Mouse (Mus musculus): ENCODE results near the gene Syn3. TPM values are rescaled to one million over a fixed set of nuclear protein-coding genes. Genes with fewer than 3 reads are reported as not detected.

Syn3 gene
- polyA plus RNA-seq, 1 experiment from 2014 or later, result 17.1 TPM

- Histone ChIP-seq H3K27me3 (no peaks in the 10 kb centered on the region), H3K9ac (replicated peaks) (no peak overlapping the region), H3K4me2 (replicated peaks) (no peak overlapping the region), H3K27ac (replicated peaks) (no peak overlapping the region), H3K4me3 (no peak overlapping the region), H3K36me3 (no peaks in the 10 kb centered on the region), H3K9me3 (no peaks in the 10 kb centered on the region), H3K4me1 (no peaks in the 10 kb centered on the region)
- WGBS, result 94% methylated on average over 4 of the region's 4 CpGs
- ATAC-seq (replicated peaks), result no peak
Measured at GRCm38 (mm10) chr10:86108797-86109196, 389.9 kb downstream of the Syn3 start.

- Histone ChIP-seq H3K4me1 (no peaks in the 10 kb centered on the region), H3K9me3 (no peaks in the 10 kb centered on the region), H3K4me2 (replicated peaks) (no peak overlapping the region), H3K4me3 (no peak overlapping the region), H3K27me3 (no peaks in the 10 kb centered on the region), H3K27ac (replicated peaks) (no peak overlapping the region), H3K9ac (replicated peaks) (no peak overlapping the region), H3K36me3 (no peaks in the 10 kb centered on the region)
- 85% methylated on average over 4 of the region's 4 CpGs for WGBS
- no peak for ATAC-seq (replicated peaks)
Measured at GRCm38 (mm10) chr10:86107681-86108080, 391.0 kb downstream of the Syn3 start.

- H3K36me3 ChIP-seq, result no peaks in the 10 kb centered on the region
- no peak overlapping the region for H3K4me2 ChIP-seq (replicated peaks)
- no peak overlapping the region for H3K27ac ChIP-seq (replicated peaks)
- H3K4me3 ChIP-seq, result no peak overlapping the region
- ATAC-seq (replicated peaks), result no peak
- no peaks in the 10 kb centered on the region for H3K27me3 ChIP-seq
- H3K4me1 ChIP-seq, result no peaks in the 10 kb centered on the region
- H3K9ac ChIP-seq (replicated peaks), result no peak overlapping the region
- no peaks in the 10 kb centered on the region for H3K9me3 ChIP-seq
Measured at GRCm38 (mm10) chr10:86103976-86104375, 394.7 kb downstream of the Syn3 start.

GRCm38 (mm10) chr10:86100281-86100851 is 398.3 kb downstream of the Syn3 start:
- no peaks in the 10 kb centered on the region for H3K9me3 ChIP-seq
- no peaks in the 10 kb centered on the region for H3K4me1 ChIP-seq
- 72% methylated on average over 3 of the region's 3 CpGs for WGBS
- no peak overlapping the region for H3K4me2 ChIP-seq (replicated peaks)
- H3K27ac ChIP-seq (replicated peaks), result no peak overlapping the region
- no peaks in the 10 kb centered on the region for H3K27me3 ChIP-seq
- ATAC-seq (replicated peaks), result no peak
- no peak overlapping the region for H3K4me3 ChIP-seq
- H3K36me3 ChIP-seq, result no peaks in the 10 kb centered on the region
- no peak overlapping the region for H3K9ac ChIP-seq (replicated peaks)

- Histone ChIP-seq H3K27me3 (no peaks in the 10 kb centered on the region), H3K4me1 (no peaks in the 10 kb centered on the region), H3K4me2 (replicated peaks) (no peak overlapping the region), H3K27ac (replicated peaks) (no peak overlapping the region), H3K4me3 (no peak overlapping the region), H3K9ac (replicated peaks) (no peak overlapping the region), H3K9me3 (no peaks in the 10 kb centered on the region), H3K36me3 (no peaks in the 10 kb centered on the region)
- no peak for ATAC-seq (replicated peaks)
- 92% methylated on average over 6 of the region's 6 CpGs for WGBS
Measured at GRCm38 (mm10) chr10:86098363-86098762, 400.3 kb downstream of the Syn3 start.

- Histone ChIP-seq H3K27me3 (no peaks in the 10 kb centered on the region), H3K9me3 (no peaks in the 10 kb centered on the region), H3K27ac (replicated peaks) (no peak overlapping the region), H3K36me3 (no peaks in the 10 kb centered on the region), H3K4me2 (replicated peaks) (no peak overlapping the region), H3K4me3 (no peak overlapping the region), H3K9ac (replicated peaks) (no peak overlapping the region), H3K4me1 (no peaks in the 10 kb centered on the region)
- 80% methylated on average over 14 of the region's 14 CpGs for WGBS
- ATAC-seq (replicated peaks), result no peak; the same call in 1 of the 2 replicates
Measured at GRCm38 (mm10) chr10:86093109-86094035, 405.3 kb downstream of the Syn3 start.

- Histone ChIP-seq H3K9me3 (no peaks in the 10 kb centered on the region), H3K27ac (replicated peaks) (no peak overlapping the region), H3K4me3 (no peak overlapping the region), H3K9ac (replicated peaks) (no peak overlapping the region), H3K36me3 (no peaks in the 10 kb centered on the region), H3K4me2 (replicated peaks) (no peak overlapping the region), H3K4me1 (no peaks in the 10 kb centered on the region), H3K27me3 (no peaks in the 10 kb centered on the region)
- WGBS, result 44% methylated on average over 10 of the region's 10 CpGs
- ATAC-seq (replicated peaks), result no peak
Measured at GRCm38 (mm10) chr10:86091919-86092318, 406.8 kb downstream of the Syn3 start.

- Histone ChIP-seq H3K27ac (replicated peaks) (no peak overlapping the region), H3K4me1 (no peaks in the 10 kb centered on the region), H3K27me3 (no peaks in the 10 kb centered on the region), H3K36me3 (no peaks in the 10 kb centered on the region), H3K9ac (replicated peaks) (no peak overlapping the region), H3K4me2 (replicated peaks) (no peak overlapping the region), H3K9me3 (no peaks in the 10 kb centered on the region), H3K4me3 (no peak overlapping the region)
- ATAC-seq (replicated peaks), result no peak
- 87% methylated on average over 9 of the region's 9 CpGs for WGBS
Measured at GRCm38 (mm10) chr10:86079921-86080320, 418.8 kb downstream of the Syn3 start.

GRCm38 (mm10) chr10:86078761-86079160 is 419.9 kb downstream of the Syn3 start:
- no peaks in the 10 kb centered on the region for H3K36me3 ChIP-seq
- no peak overlapping the region for H3K27ac ChIP-seq (replicated peaks)
- no peaks in the 10 kb centered on the region for H3K27me3 ChIP-seq
- no peak overlapping the region for H3K4me2 ChIP-seq (replicated peaks)
- ATAC-seq (replicated peaks), result no peak
- H3K4me1 ChIP-seq, result no peaks in the 10 kb centered on the region
- no peak overlapping the region for H3K9ac ChIP-seq (replicated peaks)
- 80% methylated on average over 2 of the region's 2 CpGs for WGBS
- H3K9me3 ChIP-seq, result no peaks in the 10 kb centered on the region
- H3K4me3 ChIP-seq, result no peak overlapping the region

GRCm38 (mm10) chr10:86077272-86077671 is 421.4 kb downstream of the Syn3 start:
- 76% methylated on average over 2 of the region's 2 CpGs for WGBS
- Histone ChIP-seq H3K9ac (replicated peaks) (no peak overlapping the region), H3K9me3 (no peaks in the 10 kb centered on the region), H3K4me3 (no peak overlapping the region), H3K4me1 (no peaks in the 10 kb centered on the region), H3K36me3 (no peaks in the 10 kb centered on the region), H3K4me2 (replicated peaks) (no peak overlapping the region), H3K27ac (replicated peaks) (no peak overlapping the region), H3K27me3 (no peaks in the 10 kb centered on the region)
- ATAC-seq (replicated peaks), result no peak

GRCm38 (mm10) chr10:86074971-86075711 is 423.6 kb downstream of the Syn3 start:
- Histone ChIP-seq H3K9ac (replicated peaks) (no peak overlapping the region), H3K36me3 (no peaks in the 10 kb centered on the region), H3K27me3 (no peaks in the 10 kb centered on the region), H3K4me3 (no peak overlapping the region), H3K4me1 (no peaks in the 10 kb centered on the region), H3K27ac (replicated peaks) (no peak overlapping the region), H3K9me3 (no peaks in the 10 kb centered on the region), H3K4me2 (replicated peaks) (no peak overlapping the region)
- WGBS, result 85% methylated on average over 9 of the region's 9 CpGs
- ATAC-seq (replicated peaks), result no peak

- H3K4me3 ChIP-seq, result no peak overlapping the region
- H3K36me3 ChIP-seq, result no peaks in the 10 kb centered on the region
- WGBS, result 86% methylated on average over 4 of the region's 4 CpGs
- H3K4me2 ChIP-seq (replicated peaks), result no peak overlapping the region
- H3K9me3 ChIP-seq, result no peaks in the 10 kb centered on the region
- no peak overlapping the region for H3K27ac ChIP-seq (replicated peaks)
- no peaks in the 10 kb centered on the region for H3K27me3 ChIP-seq
- no peaks in the 10 kb centered on the region for H3K4me1 ChIP-seq
- no peak for ATAC-seq (replicated peaks)
- H3K9ac ChIP-seq (replicated peaks), result no peak overlapping the region
Measured at GRCm38 (mm10) chr10:86074134-86074533, 424.6 kb downstream of the Syn3 start.

All from forebrain, embryonic 15.5 days (tissue).